Mouse (Mus musculus): ENCODE data around the gene Guca1b. TPM values are rescaled to one million over a fixed set of nuclear protein-coding genes. Genes with fewer than 3 reads are reported as not detected.

The Guca1b gene
- not detected in 2 replicates for polyA plus RNA-seq (2012)

DNA sequence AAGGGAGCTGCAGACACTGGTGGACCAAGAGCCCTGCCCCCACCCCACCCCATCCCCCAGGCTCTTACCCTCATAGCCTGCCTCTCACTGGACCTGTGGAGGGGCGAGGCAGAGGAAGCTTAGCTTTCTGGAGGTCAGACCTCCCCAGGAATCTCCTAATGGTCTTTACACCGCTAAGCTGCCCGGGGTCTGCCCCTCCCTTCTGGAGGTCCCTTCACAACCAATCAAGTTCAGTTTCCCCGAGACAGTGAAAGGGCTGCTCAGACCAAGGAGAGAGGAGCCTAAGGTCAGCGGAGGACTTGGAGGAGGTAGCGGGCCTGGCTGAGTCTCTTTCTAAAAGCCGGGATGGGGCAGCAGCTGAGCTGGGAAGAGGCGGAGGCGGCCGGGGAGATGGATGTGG lies at the start of gene Guca1b:
TSS of gene Guca1b (plus strand) at position 249 of the 400 bp plus-strand sequence.
- TF ChIP-seq TAL1 (IDR thresholded peaks at IDR 0.05; ENCODE audit: low read length) (no peak), GATA1 (IDR thresholded peaks at IDR 0.05; ENCODE audit: low read length) (no peak)
- Histone ChIP-seq H3K4me3 (replicated peaks) (no peak within 1 kb of the TSS), H3K4me1 (ENCODE audit: control insufficient read depth) (no peaks in the 10 kb centered on the region), H3K9me3 (ENCODE audit: control insufficient read depth, low read length) (peaks cover 7% of the 10 kb centered on the region), H3K36me3 (ENCODE audit: control insufficient read depth) (peaks cover 12% of the 10 kb centered on the region), H3K27me3 (ENCODE audit: control insufficient read depth) (no peaks in the 10 kb centered on the region)

DNA sequence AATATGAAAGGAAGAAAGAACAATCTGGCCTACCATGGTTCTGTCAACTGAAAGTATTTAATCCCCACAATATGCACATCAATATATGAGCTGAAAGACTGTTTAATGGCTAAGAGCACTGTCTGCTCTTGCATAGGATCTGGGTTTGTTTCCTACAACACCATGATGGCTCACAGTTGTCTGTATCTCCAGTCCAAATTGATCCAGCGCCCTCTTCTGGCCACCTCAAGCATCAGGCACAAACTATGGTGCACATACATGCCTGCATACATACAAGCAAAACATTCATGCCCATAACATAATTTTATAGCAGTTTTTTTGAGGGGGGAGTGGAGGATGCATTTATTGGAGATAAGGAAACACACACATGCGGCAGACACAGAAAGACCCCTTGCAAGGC lies 42.1 kb upstream of the Guca1b start:
- TF ChIP-seq TAL1 (IDR thresholded peaks at IDR 0.05; ENCODE audit: low read length) = no peak
- TF ChIP-seq GATA1 (IDR thresholded peaks at IDR 0.05; ENCODE audit: low read length) = no peak
- Histone ChIP-seq H3K27me3 (ENCODE audit: control insufficient read depth) (no peaks in the 10 kb centered on the region), H3K4me3 (replicated peaks) (no peak overlapping the region), H3K36me3 (ENCODE audit: control insufficient read depth) (no peaks in the 10 kb centered on the region), H3K9me3 (ENCODE audit: control insufficient read depth, low read length) (peaks cover 2% of the 10 kb centered on the region; the same call in 1 of the 2 replicates), H3K4me1 (ENCODE audit: control insufficient read depth) (no peaks in the 10 kb centered on the region)

DNA sequence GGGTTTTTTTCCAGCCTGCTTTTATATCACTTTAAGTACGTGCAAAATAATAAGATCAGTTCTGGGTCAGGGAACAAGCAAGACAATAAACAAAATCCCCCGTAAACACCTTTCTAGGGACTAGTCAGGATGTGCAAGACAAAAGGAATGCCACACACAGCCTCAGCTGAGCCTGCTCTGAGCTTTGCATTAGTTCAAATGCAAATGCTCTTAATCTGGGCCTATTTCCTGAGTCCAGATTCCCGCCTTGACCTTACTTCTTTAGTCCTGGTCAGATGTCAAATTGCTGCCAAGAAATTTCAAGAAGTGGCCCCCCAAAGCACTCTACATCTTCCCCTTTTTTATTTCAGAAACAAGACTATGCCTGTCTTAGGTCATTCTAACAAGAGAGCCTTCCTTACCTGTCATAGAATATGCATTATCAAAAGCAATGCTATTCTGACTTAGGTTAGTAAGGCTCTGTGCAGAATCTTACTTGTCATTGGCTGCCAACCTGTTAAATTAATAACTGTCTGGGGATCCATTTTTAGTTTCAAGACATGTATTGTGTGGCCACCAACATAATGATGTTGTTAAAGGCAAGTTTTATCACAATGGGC lies 35.4 kb upstream of the Guca1b start:
- peaks cover 22% of the 10 kb centered on the region for H3K9me3 ChIP-seq (ENCODE audit: control insufficient read depth, low read length)
- no peaks in the 10 kb centered on the region for H3K27me3 ChIP-seq (ENCODE audit: control insufficient read depth)
- no peaks in the 10 kb centered on the region for H3K36me3 ChIP-seq (ENCODE audit: control insufficient read depth)
- H3K4me3 ChIP-seq (replicated peaks) = no peak overlapping the region
- no peaks in the 10 kb centered on the region for H3K4me1 ChIP-seq (ENCODE audit: control insufficient read depth)
- no peak for TF ChIP-seq TAL1 (IDR thresholded peaks at IDR 0.05; ENCODE audit: low read length)
- no peak for TF ChIP-seq GATA1 (IDR thresholded peaks at IDR 0.05; ENCODE audit: low read length)

DNA sequence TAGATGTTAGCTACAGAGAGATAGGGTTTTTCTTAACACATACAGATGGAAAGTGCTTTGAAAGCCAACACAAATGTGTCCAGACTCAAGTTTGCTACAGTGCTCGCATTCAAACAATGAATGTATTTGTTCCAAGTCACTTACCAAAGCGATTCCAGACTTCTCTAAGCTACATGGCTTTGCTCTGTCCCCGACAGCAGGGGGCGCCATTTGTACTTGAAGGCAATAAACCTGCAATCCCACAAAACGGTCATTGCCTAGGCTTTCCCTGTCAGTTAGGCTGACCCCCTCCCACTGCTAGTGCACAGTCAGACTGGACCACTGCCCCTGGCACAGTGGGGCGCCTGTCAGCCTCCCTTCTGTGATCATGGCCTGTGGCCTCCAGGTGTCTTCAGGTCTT lies 25.2 kb upstream of the Guca1b start:
- TF ChIP-seq GATA1 (IDR thresholded peaks at IDR 0.05; ENCODE audit: low read length) (no peak), TAL1 (IDR thresholded peaks at IDR 0.05; ENCODE audit: low read length) (no peak)
- Histone ChIP-seq H3K27me3 (ENCODE audit: control insufficient read depth) (no peaks in the 10 kb centered on the region), H3K36me3 (ENCODE audit: control insufficient read depth) (no peaks in the 10 kb centered on the region), H3K4me3 (replicated peaks) (no peak overlapping the region), H3K9me3 (ENCODE audit: control insufficient read depth, low read length) (no peaks in the 10 kb centered on the region), H3K4me1 (ENCODE audit: control insufficient read depth) (no peaks in the 10 kb centered on the region)

DNA sequence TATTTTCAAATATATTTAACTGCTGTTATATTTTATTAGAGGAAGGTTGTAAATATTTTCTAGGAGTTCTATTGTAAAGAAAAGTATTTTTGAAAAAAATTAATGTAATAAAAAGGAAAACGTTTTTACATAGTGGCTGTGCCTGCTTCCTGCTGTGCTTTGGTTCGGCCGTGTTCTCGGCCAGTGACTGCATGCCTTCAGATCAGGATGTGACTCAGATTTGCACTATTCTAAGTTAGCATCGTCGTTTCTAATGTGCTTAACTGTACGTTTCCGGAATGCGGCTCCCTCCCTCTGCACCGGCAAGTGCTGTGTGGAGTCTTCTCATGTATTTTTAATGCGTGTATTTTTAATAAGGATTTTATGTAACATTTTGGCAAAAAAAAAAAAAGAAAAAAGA lies 23.9 kb upstream of the Guca1b start:
- Histone ChIP-seq H3K9me3 (ENCODE audit: control insufficient read depth, low read length) (no peaks in the 10 kb centered on the region), H3K4me3 (replicated peaks) (no peak overlapping the region), H3K27me3 (ENCODE audit: control insufficient read depth) (no peaks in the 10 kb centered on the region), H3K36me3 (ENCODE audit: control insufficient read depth) (no peaks in the 10 kb centered on the region), H3K4me1 (ENCODE audit: control insufficient read depth) (no peaks in the 10 kb centered on the region)
- no peak for TF ChIP-seq TAL1 (IDR thresholded peaks at IDR 0.05; ENCODE audit: low read length)
- TF ChIP-seq GATA1 (IDR thresholded peaks at IDR 0.05; ENCODE audit: low read length) = no peak

DNA sequence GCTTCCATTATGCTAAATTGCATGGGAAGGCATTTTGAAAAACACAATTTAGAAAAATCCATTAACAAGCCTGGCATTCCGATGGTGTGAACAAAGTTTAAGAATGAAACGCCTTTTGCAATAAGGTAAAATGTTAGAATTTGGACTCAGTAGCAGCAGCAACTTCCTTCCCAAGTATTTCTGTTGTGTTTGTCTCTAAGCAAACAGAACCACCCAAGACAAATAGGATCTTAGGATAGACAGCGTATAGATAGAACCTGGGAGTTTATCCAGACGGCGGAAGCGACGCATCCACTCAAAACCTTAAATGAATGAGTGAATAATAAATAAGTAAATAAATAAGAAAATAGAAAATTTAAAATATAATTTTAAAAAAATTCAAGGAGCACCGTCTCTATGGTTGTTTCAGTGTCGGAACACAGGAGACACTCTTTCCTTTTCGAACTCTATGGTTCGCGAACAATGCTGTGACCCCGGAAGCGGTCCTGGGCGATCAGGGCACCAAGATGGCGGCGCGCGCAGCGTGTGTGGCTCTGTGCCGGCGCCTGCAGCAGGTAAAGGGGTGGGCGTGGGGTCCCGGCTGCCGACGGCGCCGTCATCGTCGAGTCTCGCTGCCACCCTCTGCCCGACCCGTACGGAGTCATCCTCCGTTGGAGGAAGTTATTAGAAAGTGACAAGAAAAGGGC lies 16.6 kb upstream of the Guca1b start, which contains the start of gene Mrps10:
TSS of gene Mrps10 (plus strand) at position 487 of the 686 bp plus-strand sequence.
- Histone ChIP-seq H3K27me3 (ENCODE audit: control insufficient read depth) (peaks cover 3% of the 10 kb centered on the region), H3K36me3 (ENCODE audit: control insufficient read depth) (peaks cover 15% of the 10 kb centered on the region), H3K4me1 (ENCODE audit: control insufficient read depth) (peaks cover 22% of the 10 kb centered on the region), H3K9me3 (ENCODE audit: control insufficient read depth, low read length) (no peaks in the 10 kb centered on the region), H3K4me3 (replicated peaks) (peak within 1 kb of the TSS; percentile 91)
- TF ChIP-seq TAL1 (IDR thresholded peaks at IDR 0.05; ENCODE audit: low read length) = no peak
- no peak for TF ChIP-seq GATA1 (IDR thresholded peaks at IDR 0.05; ENCODE audit: low read length)

DNA sequence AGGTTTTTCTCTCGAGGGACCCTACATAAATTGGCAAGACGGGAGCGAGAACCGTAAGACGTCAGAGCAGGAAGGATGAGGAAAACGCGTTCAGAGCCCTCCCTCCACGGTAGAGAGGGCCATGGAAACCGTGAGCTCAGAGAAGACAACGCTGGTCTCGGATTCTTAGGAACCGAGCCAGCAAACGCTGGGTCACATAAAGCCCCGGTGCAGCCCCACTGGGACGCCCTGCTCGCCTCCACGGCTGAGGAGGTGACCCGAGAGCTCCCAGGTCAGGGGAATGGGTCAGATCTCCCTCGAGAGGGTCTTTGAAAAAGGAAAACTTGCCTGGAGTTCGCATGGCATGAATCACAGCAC lies 16.1 kb upstream of the Guca1b start:
- Histone ChIP-seq H3K4me3 (replicated peaks) (peak overlapping the region; percentile 91), H3K27me3 (ENCODE audit: control insufficient read depth) (peaks cover 3% of the 10 kb centered on the region), H3K4me1 (ENCODE audit: control insufficient read depth) (peaks cover 22% of the 10 kb centered on the region), H3K9me3 (ENCODE audit: control insufficient read depth, low read length) (no peaks in the 10 kb centered on the region), H3K36me3 (ENCODE audit: control insufficient read depth) (peaks cover 18% of the 10 kb centered on the region)
- no peak for TF ChIP-seq GATA1 (IDR thresholded peaks at IDR 0.05; ENCODE audit: low read length)
- no peak for TF ChIP-seq TAL1 (IDR thresholded peaks at IDR 0.05; ENCODE audit: low read length)

DNA sequence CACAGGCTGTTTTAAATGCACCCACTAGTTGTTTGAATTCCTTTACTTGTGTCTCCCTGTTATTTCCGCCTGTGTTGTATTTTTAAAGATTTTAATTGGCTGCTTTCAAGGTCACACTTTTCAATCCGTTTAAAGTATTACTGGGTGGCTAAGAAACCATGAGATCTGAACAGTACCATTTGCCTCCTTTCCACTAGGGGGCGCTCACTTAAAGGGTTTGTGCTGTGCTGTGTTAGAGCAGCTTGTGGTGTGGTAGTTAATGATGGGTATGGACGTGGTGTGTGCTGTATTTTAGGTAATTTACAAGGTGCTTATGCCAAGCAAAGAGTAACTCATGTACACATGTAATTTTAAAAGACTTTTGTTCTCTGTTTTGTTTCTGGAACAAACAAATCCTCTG lies 13.7 kb upstream of the Guca1b start:
- peaks cover 41% of the 10 kb centered on the region for H3K36me3 ChIP-seq (ENCODE audit: control insufficient read depth)
- H3K4me1 ChIP-seq (ENCODE audit: control insufficient read depth) = peaks cover 22% of the 10 kb centered on the region

DNA sequence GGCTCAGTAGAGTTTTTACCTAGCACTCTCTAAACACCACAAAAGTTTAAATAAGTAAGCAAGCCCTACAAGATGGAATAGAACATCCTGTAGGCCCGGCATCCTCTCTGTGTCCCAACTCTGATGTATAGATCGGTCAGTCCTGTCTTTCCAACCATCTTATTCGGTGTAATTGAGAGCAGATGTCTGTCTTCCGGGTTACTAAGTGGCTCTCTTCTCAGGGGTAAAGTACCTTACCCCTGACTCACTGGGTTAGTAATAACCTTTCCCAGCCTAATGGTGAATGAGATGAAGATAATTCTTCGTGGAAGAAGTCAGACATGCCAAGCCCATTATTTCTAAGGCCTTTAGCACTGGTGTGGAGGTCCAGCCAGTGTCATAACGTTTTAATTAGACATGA lies 11.2 kb upstream of the Guca1b start:
- Histone ChIP-seq H3K4me3 (replicated peaks) (no peak overlapping the region), H3K9me3 (ENCODE audit: control insufficient read depth, low read length) (no peaks in the 10 kb centered on the region), H3K36me3 (ENCODE audit: control insufficient read depth) (peaks cover 64% of the 10 kb centered on the region), H3K4me1 (ENCODE audit: control insufficient read depth) (peaks cover 16% of the 10 kb centered on the region), H3K27me3 (ENCODE audit: control insufficient read depth) (no peaks in the 10 kb centered on the region)
- TF ChIP-seq TAL1 (IDR thresholded peaks at IDR 0.05; ENCODE audit: low read length) (no peak), GATA1 (IDR thresholded peaks at IDR 0.05; ENCODE audit: low read length) (no peak)

More for the DNA sequence above, 13.7 kb upstream of the Guca1b start:
- TF ChIP-seq GATA1 (IDR thresholded peaks at IDR 0.05; ENCODE audit: low read length) (no peak), TAL1 (IDR thresholded peaks at IDR 0.05; ENCODE audit: low read length) (no peak)
- Histone ChIP-seq H3K27me3 (ENCODE audit: control insufficient read depth) (peaks cover 3% of the 10 kb centered on the region), H3K9me3 (ENCODE audit: control insufficient read depth, low read length) (no peaks in the 10 kb centered on the region), H3K4me3 (replicated peaks) (no peak overlapping the region)

All from erythroblast, embryonic 14.5 days (primary cell).